Mouse (Mus musculus) CH12.LX (cell line): Measurements from ENCODE around the gene Macrod2.

ENCODE experiments used
- CHD2 ChIP-seq: IDR thresholded peaks from 2 replicates; pipeline ENCODE4 v1.6.1; 2011; ENCODE audit warnings: low read length, improper control_type of control experiment
- CTCF ChIP-seq, 2 experiments: IDR thresholded peaks in 1 of 2; conservative IDR thresholded peaks in 1 of 2; 2 replicates each; pipeline ENCODE4 v1.5.1; 2011 to 2012; ENCODE audit warnings: low read depth in 2 of 2, low read length in 2 of 2, improper control_type of control experiment in 1 of 2, inconsistent platforms in 1 of 2, mild to moderate bottlenecking in 1 of 2, moderate library complexity in 1 of 2
- EP300 ChIP-seq: IDR thresholded peaks from 2 replicates; pipeline ENCODE4 v1.6.1; 2011; ENCODE audit warnings: low read length, improper control_type of control experiment
- JUN ChIP-seq: IDR thresholded peaks from 2 replicates; pipeline ENCODE4 v1.6.1; 2011; ENCODE audit warnings: low read depth, mild to moderate bottlenecking, low read length, improper control_type of control experiment, moderate library complexity; ENCODE audit not compliant: insufficient read depth
- KAT2A ChIP-seq: IDR thresholded peaks from 2 replicates; pipeline ENCODE4 v1.6.1; 2012; ENCODE audit warnings: low read length, improper control_type of control experiment, inconsistent platforms; ENCODE audit not compliant: insufficient replicate concordance
- MAFK ChIP-seq: IDR thresholded peaks from 2 replicates; pipeline ENCODE4 v1.6.1; 2011; ENCODE audit warnings: low read length, improper control_type of control experiment; ENCODE audit not compliant: insufficient replicate concordance
- MAX ChIP-seq: IDR thresholded peaks from 2 replicates; pipeline ENCODE4 v1.6.1; 2011; ENCODE audit warnings: low read length, improper control_type of control experiment
- POLR2A ChIP-seq: IDR thresholded peaks from 2 replicates; pipeline ENCODE4 v1.6.1; 2011; ENCODE audit warnings: low read depth, mild to moderate bottlenecking, improper control_type of control experiment, low read length
- RCOR1 ChIP-seq: conservative IDR thresholded peaks from 2 replicates; pipeline ENCODE4 v1.6.1; 2012; ENCODE audit warnings: low read depth, mild to moderate bottlenecking, inconsistent platforms, low read length, improper control_type of control experiment
- SMC3 ChIP-seq: IDR thresholded peaks from 2 replicates; pipeline ENCODE4 v1.6.1; 2011; ENCODE audit warnings: low read depth, low read length, improper control_type of control experiment
- USF1 ChIP-seq: IDR thresholded peaks from 2 replicates; pipeline ENCODE4 v1.6.1; 2014; ENCODE audit warnings: low read depth, mild to moderate bottlenecking, inconsistent platforms, low read length, improper control_type of control experiment
- ZKSCAN1 ChIP-seq: IDR thresholded peaks from 2 replicates; pipeline ENCODE4 v1.6.1; 2012; ENCODE audit warnings: low read depth, inconsistent platforms, low read length, improper control_type of control experiment, borderline replicate concordance
- ZNF384 ChIP-seq: IDR thresholded peaks from 2 replicates; pipeline ENCODE4 v1.6.1; 2012; ENCODE audit warnings: low read depth, low read length, improper control_type of control experiment, inconsistent platforms

- TF ChIP-seq EP300 (no peak), USF1 (no peak), MAFK (no peak), ZKSCAN1 (no peak), CHD2 (no peak), RCOR1 (no peak), CTCF (conservative IDR thresholded peaks at IDR 0.05 in 1 of 2, IDR thresholded peaks at IDR 0.05 in 1 of 2; ENCODE audit: low read depth in 2 of 2, low read length in 2 of 2) (no peak), SMC3 (no peak), POLR2A (no peak), ZNF384 (no peak), KAT2A (no peak), JUN (no peak), MAX (no peak)
Observed at GRCm38 (mm10) chr2:140853538-140853937, 458.4 kb downstream of the Macrod2 start.
